Comparison of ENCODE assay signal across 12 mouse cellular contexts in the genomic region with DNA sequence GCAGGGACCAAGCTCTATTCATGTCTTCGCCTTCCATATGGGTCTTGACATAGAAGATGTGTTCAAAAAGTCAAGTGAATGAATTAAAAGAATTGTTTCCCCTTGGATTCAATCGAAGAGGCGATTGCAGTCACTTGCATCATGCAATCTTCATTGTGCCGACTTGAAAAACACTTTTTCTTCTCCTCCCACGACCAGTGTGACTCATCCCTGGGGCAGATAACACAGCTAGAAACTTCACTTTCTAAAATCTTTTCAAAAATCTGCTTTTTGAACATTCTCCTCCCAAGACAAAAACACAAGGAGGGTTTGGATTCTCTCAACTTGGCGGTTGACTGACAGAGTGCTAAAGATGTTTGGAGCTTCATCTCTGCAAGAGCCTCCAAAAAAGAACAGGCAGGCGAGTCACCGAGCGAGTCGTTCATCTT.
A peak's percentile ranks its signal among the peaks of the same experiment; 100 is the strongest.
DNase-seq lines count a peak whose midpoint lies in the region.
"Had no signal": no experiment of that assay in that cellular context is flagged by ENCODE, and none has a peak within 500 bp of the region (broad histone marks: within the 10 kb centered on the region; RNA-seq: fewer than 3 reads in every experiment).

No protein-coding gene starts in this region.

- DNase-seq in frontal cortex, adult 2 months (ENCODE audit: extremely low spot score in 1 of 2, low spot score in 1 of 2), result peak; percentile 66 to 85
- DNase-seq in frontal cortex, postnatal 10 days (ENCODE audit: low spot score in 2 of 2), result no peak
- DNase-seq in right cerebral cortex, postnatal 25 days, result peak; percentile 62
- no peak for DNase-seq in right cerebral cortex, postnatal 4 days
- DNase-seq in brain, adult 2 months (ENCODE audit: low read depth, low spot score), result peak; percentile 89
- DNase-seq in telencephalon, adult 2 months (ENCODE audit: low read depth, low spot score), result peak; percentile 86
- no peak for DNase-seq in kidney, postnatal 4 days
- DNase-seq in spleen, adult 18-20 months, result no peak
- DNase-seq: cerebellum, adult 9-10 months; kidney, adult 9 months; layer of hippocampus, adult 9-11 months; thymus, adult 18-20 months had no signal

Comparison
In these comparisons a context has a peak if more than half of its experiments do, and no peak if none do; other contexts are left out.
1. DNase-seq: peak in frontal cortex, adult 2 months (2 of 2), right cerebral cortex, postnatal 25 days (single experiment), brain, adult 2 months (single experiment) and telencephalon, adult 2 months (single experiment); none in frontal cortex, postnatal 10 days (0 of 2), right cerebral cortex, postnatal 4 days (single experiment), kidney, postnatal 4 days (0 of 2) and spleen, adult 18-20 months (0 of 2).